Mouse (Mus musculus) spleen, adult 2 months (tissue): Measurements from ENCODE around the gene Hist2h2aa1. TPM values are rescaled to one million over a fixed set of nuclear protein-coding genes. Genes with fewer than 3 reads are reported as not detected.
A peak's percentile ranks its signal among the peaks of the same experiment; 100 is the strongest.

Experiments used
- DNase-seq, 2 experiments: peaks; one replicate each; pipeline versions ENCODE4 v3.0.0 to v3.0.0-alpha.2; 2012 to 2021; ENCODE audit warnings: low spot score in 2 of 2, low read depth in 1 of 2
- H3K27ac ChIP-seq: fragments of 200-500 bp; 2 replicates; pipeline ENCODE4 v1.5.1; 2012; ENCODE audit warnings: low read length, inconsistent platforms; ENCODE audit not compliant: insufficient read depth
- H3K27me3 ChIP-seq: fragments of 200-500 bp; 2 replicates; pipeline ENCODE4 v1.6.1; 2012; ENCODE audit warnings: mild to moderate bottlenecking, moderate library complexity, low read length, inconsistent platforms; ENCODE audit not compliant: control insufficient read depth, insufficient read depth
- H3K36me3 ChIP-seq: fragments of 200-500 bp; 2 replicates; pipeline ENCODE4 v1.6.1; 2012; ENCODE audit warnings: mild to moderate bottlenecking, low read length, inconsistent platforms; ENCODE audit not compliant: control insufficient read depth, insufficient read depth
- H3K4me1 ChIP-seq: fragments of 200-500 bp; 2 replicates; pipeline ENCODE4 v1.6.1; 2011; ENCODE audit warnings: inconsistent platforms; ENCODE audit not compliant: control insufficient read depth, insufficient read depth, insufficient read length
- H3K4me3 ChIP-seq: fragments of 200-500 bp; 2 replicates; pipeline ENCODE4 v1.5.1; 2011; ENCODE audit warnings: mild to moderate bottlenecking, inconsistent platforms; ENCODE audit not compliant: insufficient read depth, insufficient read length; ENCODE audit errors: extremely low read depth
- CTCF ChIP-seq: fragments of 200-500 bp; IDR thresholded peaks from 2 replicates; pipeline ENCODE4 v1.5.1; 2011; ENCODE audit warnings: mild to moderate bottlenecking, inconsistent platforms; ENCODE audit not compliant: insufficient read depth, insufficient read length, insufficient replicate concordance; ENCODE audit errors: extremely low read depth
- POLR2A ChIP-seq: fragments of 200-500 bp; IDR thresholded peaks from 2 replicates; pipeline ENCODE4 v1.6.1; 2011; ENCODE audit warnings: low read depth, low read length, inconsistent platforms
- WGBS: fragments of 180-500 bp; shearing (Covaris S2); methylation state at CpG from one replicate; pipeline ENCODE4 v1.1.7; 2018; 5-methylcytosine and 5-hydroxymethylcytosine counted together
- polyA plus RNA-seq: library from polyadenylated mRNA; depleted of rRNA; stranded (reverse); fragments of >200 nt; gene quantifications from 2 replicates; pipeline ENCODE4 v1.2.3, GENCODE M21; 2012

Gene Hist2h2aa1
- polyA plus RNA-seq, 1 experiment: 95.6 TPM

DNA sequence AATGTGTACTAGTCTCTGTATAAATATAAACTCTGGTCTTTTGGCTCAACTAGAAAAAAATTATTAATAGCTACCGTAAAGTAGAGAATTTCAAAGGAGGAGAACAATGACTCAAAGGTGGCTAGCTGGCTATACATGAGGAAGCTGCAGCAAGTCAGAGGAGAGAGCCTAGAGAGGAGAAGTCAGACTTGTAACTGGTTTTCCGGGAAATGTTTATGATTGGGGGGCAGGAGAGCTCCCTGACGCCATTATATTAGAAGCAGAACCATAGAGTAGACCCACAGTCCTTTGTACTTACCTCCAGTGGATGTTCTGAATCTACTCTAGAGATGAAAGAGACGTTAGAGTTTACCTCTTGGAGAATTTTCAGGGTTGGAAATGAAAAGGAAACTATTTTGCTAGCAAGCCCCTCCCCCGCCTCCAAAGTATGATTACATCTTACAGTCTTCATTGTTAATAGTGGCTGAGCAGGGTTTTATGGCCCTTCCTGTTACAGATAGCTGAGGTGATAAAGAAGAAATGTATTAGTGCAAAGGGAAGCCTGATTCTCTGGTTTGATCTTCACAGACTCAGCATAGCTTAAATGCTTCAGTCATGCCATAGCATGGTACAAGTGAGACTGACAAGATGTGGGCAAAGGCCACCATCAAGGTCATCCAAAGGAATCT, 10.8 kb downstream of the Hist2h2aa1 start:
- Histone ChIP-seq H3K27me3 (no peaks in the 10 kb centered on the region), H3K4me1 (no peaks in the 10 kb centered on the region; the same call in 1 of the 2 replicates), H3K4me3 (no peak overlapping the region), H3K36me3 (no peaks in the 10 kb centered on the region), H3K27ac (no peak overlapping the region)
- 62% methylated on average over 5 of the region's 5 CpGs for WGBS
- DNase-seq: no peak
- TF ChIP-seq CTCF (no peak), POLR2A (no peak)

DNA sequence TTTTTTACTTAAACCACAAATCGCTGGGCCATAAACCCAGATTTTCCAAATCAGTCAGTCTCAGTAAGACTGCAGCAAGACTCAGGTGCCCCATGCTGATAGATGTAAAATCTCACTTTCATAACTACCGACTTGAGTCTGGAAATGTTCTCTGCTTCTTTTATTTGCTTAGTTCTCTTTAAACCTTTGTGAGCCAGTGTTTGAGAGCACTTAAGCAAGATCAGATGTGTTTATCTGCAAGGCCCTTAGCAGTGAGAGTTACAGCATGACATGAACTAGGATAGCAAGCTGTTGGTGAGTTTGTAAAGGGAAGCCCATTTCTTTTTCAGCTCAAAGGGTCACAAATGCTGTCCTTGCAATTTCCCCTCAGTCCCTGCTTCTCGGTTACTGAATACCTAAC, 11.9 kb downstream of the Hist2h2aa1 start:
- no peak overlapping the region for H3K4me3 ChIP-seq
- no peaks in the 10 kb centered on the region; the same call in 1 of the 2 replicates for H3K4me1 ChIP-seq
- H3K27me3 ChIP-seq: no peaks in the 10 kb centered on the region
- H3K36me3 ChIP-seq: no peaks in the 10 kb centered on the region
- no peak for TF ChIP-seq CTCF
- TF ChIP-seq POLR2A: no peak
- whole genome bisulfite sequencing: 65% methylated on average over 3 of the region's 3 CpGs
- no peak overlapping the region for H3K27ac ChIP-seq
- DNase-seq: no peak

GRCm38 (mm10) chr3:96260220-96260619, 14.9 kb downstream of the Hist2h2aa1 start:
- Histone ChIP-seq H3K36me3 (no peaks in the 10 kb centered on the region), H3K4me1 (peaks cover 4% of the 10 kb centered on the region; the same call in 1 of the 2 replicates), H3K27ac (no peak overlapping the region), H3K4me3 (no peak overlapping the region), H3K27me3 (no peaks in the 10 kb centered on the region)
- TF ChIP-seq CTCF (no peak), POLR2A (no peak)
- no peak for DNase-seq
- WGBS: 91% methylated on average over 5 of the region's 5 CpGs

DNA sequence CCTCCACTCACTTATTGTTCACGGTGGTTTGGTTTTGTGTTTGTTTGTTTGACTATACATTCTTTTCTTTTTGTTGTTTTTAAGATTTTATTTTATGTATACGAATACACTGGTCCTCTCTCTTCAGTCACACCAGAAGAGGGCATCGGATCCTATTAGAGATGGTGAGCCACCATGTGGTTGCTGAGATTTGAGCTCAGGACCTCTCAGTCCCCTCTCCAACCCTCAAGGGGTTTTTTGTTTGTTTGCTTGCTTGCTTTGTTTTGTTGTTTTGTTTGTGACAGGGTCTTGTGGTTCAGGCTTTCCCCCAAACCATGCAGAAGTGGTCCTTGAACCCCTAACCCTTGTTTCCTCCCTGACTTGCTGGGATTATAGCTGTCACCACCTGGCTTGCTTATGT, 16.3 kb downstream of the Hist2h2aa1 start:
- no peaks in the 10 kb centered on the region for H3K36me3 ChIP-seq
- H3K27ac ChIP-seq: peak overlapping the region; percentile 96
- no peaks in the 10 kb centered on the region for H3K27me3 ChIP-seq
- peaks cover 4% of the 10 kb centered on the region; the same call in 1 of the 2 replicates for H3K4me1 ChIP-seq
- 56% methylated on average over 3 of the region's 3 CpGs for WGBS
- H3K4me3 ChIP-seq: 0 out of 2 replicates have a peak overlapping the region, but pooled peaks have one; percentile 76
- TF ChIP-seq POLR2A (no peak), CTCF (no peak)
- DNase-seq: no peak

GRCm38 (mm10) chr3:96262216-96262875, 17.0 kb downstream of the Hist2h2aa1 start:
- Histone ChIP-seq H3K27me3 (no peaks in the 10 kb centered on the region), H3K4me3 (peak overlapping the region; percentile 76), H3K27ac (peak overlapping the region; percentile 96), H3K4me1 (peaks cover 4% of the 10 kb centered on the region; the same call in 1 of the 2 replicates), H3K36me3 (no peaks in the 10 kb centered on the region)
- TF ChIP-seq POLR2A (peak; percentile 11; the same call in 1 of the 2 replicates), CTCF (no peak)
- peak; percentile 68 to 71 for DNase-seq
- under 1% methylated on average over 19 of the region's 19 CpGs for WGBS

DNA sequence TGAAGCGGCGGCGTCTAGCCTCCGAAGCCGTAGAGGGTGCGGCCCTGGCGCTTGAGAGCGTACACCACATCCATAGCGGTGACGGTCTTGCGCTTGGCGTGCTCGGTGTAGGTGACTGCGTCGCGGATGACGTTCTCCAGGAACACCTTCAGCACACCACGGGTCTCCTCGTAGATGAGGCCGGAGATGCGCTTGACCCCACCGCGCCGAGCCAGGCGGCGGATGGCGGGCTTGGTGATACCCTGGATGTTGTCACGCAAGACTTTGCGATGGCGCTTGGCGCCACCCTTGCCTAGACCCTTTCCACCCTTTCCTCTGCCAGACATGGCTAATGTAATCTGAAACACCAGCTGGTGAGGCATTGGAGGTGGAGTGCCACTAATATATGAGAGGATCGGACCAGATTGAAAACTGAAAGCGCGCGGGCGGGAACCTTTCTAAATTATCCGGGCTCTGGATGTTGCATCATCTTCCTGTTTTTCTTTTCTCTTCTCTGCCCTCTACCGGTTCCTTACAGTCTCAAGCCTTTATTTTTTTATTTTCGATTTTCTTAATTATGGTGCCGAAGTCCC, 17.8 kb downstream of the Hist2h2aa1 start, which contains the start of gene Hist2h4:
TSS of gene Hist2h4 (minus strand) at position 333 of the 572 bp plus-strand sequence.
- Histone ChIP-seq H3K4me3 (peak within 1 kb of the TSS; percentile 76), H3K4me1 (peaks cover 6% of the 10 kb centered on the region; the same call in 1 of the 2 replicates), H3K27ac (peak within 1 kb of the TSS; percentile 100), H3K27me3 (no peaks in the 10 kb centered on the region), H3K36me3 (no peaks in the 10 kb centered on the region)
- TF ChIP-seq CTCF (no peak), POLR2A (peak; percentile 100)
- peak; percentile 89 to 92 for DNase-seq
- 1% methylated on average over 40 of the region's 40 CpGs for WGBS
